Mouse (Mus musculus): ENCODE data around the gene Tagln2.

GRCm38 (mm10) chr1:172552623-172553022, 52.8 kb downstream of the Tagln2 start:
- TF ChIP-seq GATA1 (IDR thresholded peaks at IDR 0.05; ENCODE audit: borderline replicate concordance, low read length) (no peak), CTCF (IDR thresholded peaks at IDR 0.05; ENCODE audit: low read depth, low read length) (no peak), POLR2AphosphoS5 (IDR thresholded peaks at IDR 0.05; ENCODE audit: insufficient replicate concordance, low read depth, low read length) (no peak)

All from G1E (cell line).